Mouse (Mus musculus) heart, embryonic 14.5 days (tissue): Measurements from ENCODE around the gene Dgkd. TPM values are rescaled to one million over a fixed set of nuclear protein-coding genes. Genes with fewer than 3 reads are reported as not detected.

Experiments used
- ATAC-seq: fragments of 200-750 bp; cut with Nextera tagmentation; 2 replicates; pipeline ENCODE4 v1.8.0; 2017; ENCODE audit warnings: low read depth, moderate TSS enrichment; ENCODE audit not compliant: insufficient number of reproducible peaks, insufficient read depth, low FRiP score
- H3K27ac ChIP-seq, 2 experiments: fragments of 200-500 bp in 1 of 2; fragments of 300-500 bp in 1 of 2; sonication (generic) in 1 of 2; replicated peaks in 1 of 2; 2 replicates each; pipeline ENCODE4 v1.5.1; 2012 to 2014; ENCODE audit warnings: low read depth in 2 of 2, low read length in 2 of 2, control low read depth in 1 of 2, mild to moderate bottlenecking in 1 of 2, mixed read lengths in 1 of 2; ENCODE audit not compliant: control insufficient read depth in 1 of 2, insufficient read depth in 1 of 2
- H3K27me3 ChIP-seq: fragments of 300-500 bp; sonication (generic); 2 replicates; pipeline ENCODE4 v1.6.1; 2014; ENCODE audit warnings: mild to moderate bottlenecking, low read length, control low read depth; ENCODE audit not compliant: control insufficient read depth, insufficient read depth
- H3K36me3 ChIP-seq: fragments of 300-500 bp; sonication (generic); 2 replicates; pipeline ENCODE4 v1.6.1; 2014; ENCODE audit warnings: mild to moderate bottlenecking, control low read depth, low read length, mixed read lengths; ENCODE audit not compliant: control insufficient read depth, insufficient read depth
- H3K4me1 ChIP-seq, 2 experiments: fragments of 200-500 bp in 1 of 2; fragments of 300-500 bp in 1 of 2; sonication (generic) in 1 of 2; 2 replicates each; pipeline ENCODE4 v1.6.1; 2012 to 2014; ENCODE audit warnings: low read length in 2 of 2, control low read depth in 1 of 2, mixed read lengths in 1 of 2; ENCODE audit not compliant: control insufficient read depth in 2 of 2, insufficient read depth in 2 of 2
- H3K4me2 ChIP-seq: fragments of 300-500 bp; sonication (generic); 2 replicates; pipeline ENCODE4 v1.6.1; 2014; ENCODE audit warnings: mild to moderate bottlenecking, low read length
- H3K4me3 ChIP-seq, 2 experiments: fragments of 200-500 bp in 1 of 2; fragments of 300-500 bp in 1 of 2; sonication (generic) in 1 of 2; 2 replicates each; pipeline ENCODE4 v1.5.1; 2012 to 2014; ENCODE audit warnings: low read length in 2 of 2, mild to moderate bottlenecking in 2 of 2, control low read depth in 1 of 2, low read depth in 1 of 2, moderate library complexity in 1 of 2; ENCODE audit not compliant: control insufficient read depth in 1 of 2, insufficient read depth in 1 of 2
- H3K9ac ChIP-seq: fragments of 300-500 bp; sonication (generic); 2 replicates; pipeline ENCODE4 v1.6.1; 2014; ENCODE audit warnings: mild to moderate bottlenecking, low read length
- H3K9me3 ChIP-seq: fragments of 300-500 bp; sonication (generic); 2 replicates; pipeline ENCODE4 v1.6.1; 2016; ENCODE audit warnings: low read length, control low read depth; ENCODE audit not compliant: control insufficient read depth
- WGBS: fragments of 180-500 bp; shearing (Covaris S2); extraction: QIAGEN DNeasy Blood & Tissue Kit; methylation state at CpG from one replicate; pipeline ENCODE4 v1.1.7; 2014; 5-methylcytosine and 5-hydroxymethylcytosine counted together
- polyA plus RNA-seq: library from polyadenylated mRNA; unstranded; fragments of >200 nt; fragmentation: Nextera tagmentation; extraction: Ambion mirVana; gene quantifications from 2 replicates; pipeline ENCODE4 v1.2.1, GENCODE M21; 2014

Gene Dgkd
- polyA plus RNA-seq, 1 experiment from 2014 or later = 24.7 TPM

DNA sequence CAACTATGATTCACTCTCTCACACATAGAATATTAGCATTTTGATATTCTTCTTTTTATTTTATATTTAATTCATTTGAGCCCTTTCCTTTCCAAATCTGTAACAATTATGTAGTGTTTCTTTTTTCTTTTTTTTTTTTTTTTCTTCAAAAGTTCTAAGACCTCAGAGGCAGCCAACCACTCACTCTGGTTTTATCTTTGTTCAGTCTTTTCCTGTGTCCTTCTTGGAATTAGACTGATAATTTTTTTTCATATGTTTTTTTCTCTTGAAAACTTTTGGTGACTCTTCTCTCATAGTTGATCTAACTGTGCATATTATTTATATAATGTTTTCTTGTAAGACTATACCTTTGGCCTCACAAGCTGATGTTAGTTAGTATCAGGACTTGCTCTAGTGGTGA is 29.5 kb downstream of the Dgkd start:
- H3K9ac ChIP-seq = no peak overlapping the region
- peaks cover 20% of the 10 kb centered on the region for H3K36me3 ChIP-seq
- peaks cover 25 to 48% of the 10 kb centered on the region in 2 experiments for H3K4me1 ChIP-seq
- no peaks in the 10 kb centered on the region for H3K27me3 ChIP-seq
- H3K9me3 ChIP-seq = no peaks in the 10 kb centered on the region
- no peak overlapping the region for H3K4me3 ChIP-seq
- no peak overlapping the region for H3K4me2 ChIP-seq
- ATAC-seq = no peak
- H3K27ac ChIP-seq = no peak overlapping the region

DNA sequence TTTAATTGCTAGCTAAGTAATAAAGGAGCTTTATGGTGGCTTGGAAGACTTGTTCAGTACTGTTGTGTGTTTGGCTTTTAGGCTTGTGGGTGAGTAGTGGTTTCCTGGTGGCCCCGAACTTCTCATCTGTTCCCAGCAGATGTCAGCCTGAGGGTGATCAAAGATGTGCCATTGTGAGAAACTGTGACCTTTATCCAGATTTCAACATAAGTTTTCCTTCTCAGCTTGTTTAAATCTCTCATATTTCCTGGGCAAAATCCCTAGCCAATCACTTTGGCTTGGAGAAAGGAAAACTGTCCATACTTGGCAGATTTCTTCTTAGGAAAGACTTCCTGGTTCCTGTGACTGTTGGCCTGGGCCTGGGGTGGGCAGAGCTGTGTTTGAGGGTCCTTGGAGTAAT is 37.9 kb downstream of the Dgkd start:
- Histone ChIP-seq H3K4me1 (peaks cover 0 to 7% of the 10 kb centered on the region in 2 experiments; a peak in 1 of 4 replicates), H3K4me2 (no peak overlapping the region), H3K27ac (no peak overlapping the region), H3K9ac (no peak overlapping the region), H3K27me3 (no peaks in the 10 kb centered on the region), H3K9me3 (no peaks in the 10 kb centered on the region), H3K4me3 (no peak overlapping the region), H3K36me3 (no peaks in the 10 kb centered on the region)
- 79% methylated on average over 1 of the region's 1 CpGs for WGBS
- no peak for ATAC-seq

DNA sequence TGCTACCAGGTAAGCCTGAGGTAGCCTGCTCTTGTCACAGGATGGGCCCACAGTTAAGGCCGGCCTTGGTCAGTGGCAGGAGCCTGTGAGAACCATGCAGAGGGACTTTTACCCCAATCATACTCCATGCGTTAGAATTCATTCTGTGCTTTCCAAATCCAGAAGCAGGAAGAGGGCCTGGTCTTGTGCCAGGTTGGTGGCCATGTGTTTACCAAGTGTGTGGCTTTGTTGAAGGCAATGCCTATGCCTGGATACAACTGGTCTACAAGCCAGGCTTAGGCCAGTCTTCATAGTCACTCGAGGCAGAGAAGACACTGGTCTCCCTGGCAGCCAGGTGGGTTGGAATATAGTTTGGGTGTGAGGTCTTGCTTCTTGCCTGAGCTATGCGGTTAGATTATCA is 38.5 kb downstream of the Dgkd start:
- no peaks in the 10 kb centered on the region for H3K27me3 ChIP-seq
- 0 out of 4 replicates have a peak overlapping the region, but pooled peaks of 1 of the 2 experiments have one; percentile 8 for H3K27ac ChIP-seq
- no peaks in the 10 kb centered on the region for H3K9me3 ChIP-seq
- no peak for ATAC-seq
- no peak overlapping the region for H3K4me2 ChIP-seq
- H3K9ac ChIP-seq = no peak overlapping the region
- WGBS = 82% methylated on average over 4 of the region's 4 CpGs
- no peak overlapping the region for H3K4me3 ChIP-seq
- 0 out of 2 replicates have a peak, but pooled peaks cover 4% of the 10 kb centered on the region for H3K36me3 ChIP-seq
- peaks cover 0 to 7% of the 10 kb centered on the region in 2 experiments; a peak in 1 of 4 replicates for H3K4me1 ChIP-seq

DNA sequence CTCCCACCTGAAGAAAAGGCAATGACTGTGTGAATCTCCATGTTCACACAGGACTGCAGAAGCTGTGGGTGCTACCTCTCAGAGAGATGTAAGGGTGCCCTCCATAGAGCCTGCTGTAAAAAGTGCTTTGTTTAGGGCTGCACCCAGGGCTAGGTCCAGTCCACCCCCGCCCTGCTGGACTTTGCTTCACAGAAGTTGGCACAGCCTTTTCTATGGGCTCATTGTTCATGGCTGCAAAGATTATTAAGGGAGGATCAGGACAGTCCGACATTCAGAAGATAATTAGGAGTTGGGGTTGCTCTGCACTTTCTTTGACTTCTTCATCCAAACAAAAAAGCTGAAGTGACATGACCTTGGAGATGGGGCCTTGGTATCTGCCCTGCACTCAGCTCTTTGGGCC is 39.4 kb downstream of the Dgkd start:
- no peak for ATAC-seq
- no peak overlapping the region for H3K27ac ChIP-seq
- no peak overlapping the region for H3K4me3 ChIP-seq
- 0 out of 2 replicates have a peak, but pooled peaks cover 4% of the 10 kb centered on the region for H3K36me3 ChIP-seq
- WGBS = 75% methylated on average over 2 of the region's 2 CpGs
- no peaks in the 10 kb centered on the region for H3K27me3 ChIP-seq
- H3K4me2 ChIP-seq = no peak overlapping the region
- H3K9ac ChIP-seq = no peak overlapping the region
- no peaks in the 10 kb centered on the region for H3K9me3 ChIP-seq
- H3K4me1 ChIP-seq = peaks cover 0 to 7% of the 10 kb centered on the region in 2 experiments; a peak in 1 of 4 replicates

DNA sequence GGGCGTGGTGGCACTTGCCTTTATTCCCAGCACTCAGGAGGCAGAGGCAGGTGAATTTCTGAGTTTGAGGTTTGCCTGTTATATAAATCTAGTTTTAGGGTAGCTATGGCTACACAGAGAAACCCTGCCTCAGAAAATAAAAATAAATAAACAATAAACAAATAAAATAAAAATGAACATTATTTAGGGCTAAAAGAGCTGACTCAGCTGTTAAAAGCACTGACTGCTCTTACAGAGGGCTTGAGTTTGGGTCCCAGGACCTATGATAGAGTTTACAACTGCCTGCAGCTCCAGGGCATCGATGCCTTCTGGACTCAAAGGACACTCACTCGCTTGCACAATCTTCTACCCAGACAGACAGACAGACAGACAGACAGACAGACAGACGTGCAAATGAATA is 40.3 kb downstream of the Dgkd start:
- Histone ChIP-seq H3K4me2 (no peak overlapping the region), H3K4me1 (peaks cover 0 to 7% of the 10 kb centered on the region in 2 experiments; a peak in 1 of 4 replicates), H3K9me3 (no peaks in the 10 kb centered on the region), H3K4me3 (no peak overlapping the region), H3K36me3 (0 out of 2 replicates have a peak, but pooled peaks cover 4% of the 10 kb centered on the region), H3K27ac (no peak overlapping the region), H3K9ac (no peak overlapping the region), H3K27me3 (no peaks in the 10 kb centered on the region)
- ATAC-seq = no peak
- 86% methylated on average over 4 of the region's 4 CpGs for whole genome bisulfite sequencing

DNA sequence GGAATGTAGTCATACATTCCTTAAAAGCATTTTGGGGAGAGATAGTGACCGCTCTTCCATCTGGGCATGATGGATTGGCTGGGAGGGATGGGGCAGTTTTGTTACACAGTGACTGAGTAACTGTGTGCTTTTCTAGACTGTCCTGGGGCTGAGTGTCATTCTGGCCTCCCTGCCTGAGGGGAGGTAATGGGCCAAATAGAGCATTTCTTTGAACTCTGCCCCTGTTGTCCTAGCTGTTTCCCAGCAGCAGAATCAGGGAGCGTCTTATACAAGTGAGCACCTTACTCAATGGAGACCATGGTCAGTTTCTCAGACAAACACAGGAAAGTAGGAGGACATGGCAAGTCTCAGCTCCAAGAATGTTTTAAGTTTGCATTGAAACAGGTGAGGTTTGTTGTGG is 43.8 kb downstream of the Dgkd start:
- Histone ChIP-seq H3K36me3 (0 out of 2 replicates have a peak, but pooled peaks cover 4% of the 10 kb centered on the region), H3K9ac (no peak overlapping the region), H3K27me3 (no peaks in the 10 kb centered on the region), H3K4me3 (no peak overlapping the region), H3K4me1 (peaks cover 11 to 17% of the 10 kb centered on the region in 2 experiments), H3K9me3 (no peaks in the 10 kb centered on the region), H3K4me2 (no peak overlapping the region), H3K27ac (no peak overlapping the region)
- no peak for ATAC-seq
- 82% methylated on average over 2 of the region's 2 CpGs for WGBS

DNA sequence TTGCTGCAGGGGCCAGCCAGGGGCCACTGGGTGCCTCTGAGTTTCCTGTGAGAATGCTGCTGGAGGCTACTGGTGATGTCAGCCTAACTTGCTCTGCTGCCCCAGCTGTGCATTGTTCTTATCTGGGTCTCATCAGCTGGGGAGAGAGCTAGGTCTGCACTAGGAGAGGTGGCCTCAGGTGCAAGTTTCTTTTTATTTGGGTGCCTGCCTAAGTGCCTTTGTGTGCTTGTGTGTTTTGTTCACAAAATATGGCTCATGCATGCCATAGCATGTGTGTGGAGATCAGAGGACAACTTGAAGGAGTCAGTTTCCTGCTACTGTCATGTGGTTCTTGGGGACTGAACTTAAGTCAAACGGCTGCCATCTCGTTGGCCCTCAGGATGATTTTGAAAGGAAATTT is 46.6 kb downstream of the Dgkd start:
- H3K9ac ChIP-seq = no peak overlapping the region
- H3K36me3 ChIP-seq = 0 out of 2 replicates have a peak, but pooled peaks cover 4% of the 10 kb centered on the region
- H3K27me3 ChIP-seq = no peaks in the 10 kb centered on the region
- no peak overlapping the region for H3K4me3 ChIP-seq
- H3K4me1 ChIP-seq = peaks cover 11 to 17% of the 10 kb centered on the region in 2 experiments
- no peaks in the 10 kb centered on the region for H3K9me3 ChIP-seq
- 48% methylated on average over 2 of the region's 2 CpGs for WGBS
- no peak overlapping the region for H3K4me2 ChIP-seq
- no peak for ATAC-seq
- no peak overlapping the region for H3K27ac ChIP-seq

DNA sequence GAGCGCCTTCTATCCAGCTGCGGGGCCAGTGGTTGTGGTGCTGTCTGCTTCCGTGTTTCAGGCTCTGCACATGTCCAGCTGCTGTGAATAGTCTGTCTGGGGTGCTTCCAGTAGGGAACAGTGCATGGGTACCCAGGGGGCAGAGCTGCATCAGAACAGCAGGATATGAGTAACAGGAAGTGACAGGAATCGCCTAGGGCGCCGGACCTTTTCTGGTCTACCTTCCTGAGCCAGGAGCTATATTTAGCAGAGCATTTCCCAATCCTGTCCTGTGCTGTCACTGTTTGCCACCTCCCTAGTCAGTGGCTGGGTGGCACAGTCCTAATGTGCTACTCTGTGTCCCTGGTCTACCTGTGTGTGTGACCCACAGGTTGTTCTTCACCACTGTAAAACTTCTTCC is 47.9 kb downstream of the Dgkd start:
- H3K4me1 ChIP-seq = peaks cover 11 to 17% of the 10 kb centered on the region in 2 experiments
- no peaks in the 10 kb centered on the region for H3K27me3 ChIP-seq
- H3K9ac ChIP-seq = 0 out of 2 replicates have a peak overlapping the region, but pooled peaks have one; percentile 27
- H3K9me3 ChIP-seq = no peaks in the 10 kb centered on the region
- no peak overlapping the region for H3K4me3 ChIP-seq
- H3K36me3 ChIP-seq = 0 out of 2 replicates have a peak, but pooled peaks cover 4% of the 10 kb centered on the region
- ATAC-seq = peak; percentile 72
- peak overlapping the region; percentile 40 to 74 for H3K27ac ChIP-seq
- WGBS = 33% methylated on average over 6 of the region's 6 CpGs
- peak overlapping the region; percentile 11; the same call in 1 of the 2 replicates for H3K4me2 ChIP-seq
